Mouse (Mus musculus) T-cell, adult 66 days (primary cell): ENCODE measurements around the gene Msrb1. TPM values are rescaled to one million over a fixed set of nuclear protein-coding genes. Genes with fewer than 3 reads are reported as not detected.

Source experiments
- total RNA-seq, 2 experiments: library from RNA; stranded (reverse); gene quantifications; 3 replicates in 1 of 2; 4 replicates in 1 of 2; pipeline ENCODE4 v1.2.4; 2023

Gene Msrb1
- total RNA-seq = 10 to 100 TPM; 29.5 to 43.8 TPM

DNA sequence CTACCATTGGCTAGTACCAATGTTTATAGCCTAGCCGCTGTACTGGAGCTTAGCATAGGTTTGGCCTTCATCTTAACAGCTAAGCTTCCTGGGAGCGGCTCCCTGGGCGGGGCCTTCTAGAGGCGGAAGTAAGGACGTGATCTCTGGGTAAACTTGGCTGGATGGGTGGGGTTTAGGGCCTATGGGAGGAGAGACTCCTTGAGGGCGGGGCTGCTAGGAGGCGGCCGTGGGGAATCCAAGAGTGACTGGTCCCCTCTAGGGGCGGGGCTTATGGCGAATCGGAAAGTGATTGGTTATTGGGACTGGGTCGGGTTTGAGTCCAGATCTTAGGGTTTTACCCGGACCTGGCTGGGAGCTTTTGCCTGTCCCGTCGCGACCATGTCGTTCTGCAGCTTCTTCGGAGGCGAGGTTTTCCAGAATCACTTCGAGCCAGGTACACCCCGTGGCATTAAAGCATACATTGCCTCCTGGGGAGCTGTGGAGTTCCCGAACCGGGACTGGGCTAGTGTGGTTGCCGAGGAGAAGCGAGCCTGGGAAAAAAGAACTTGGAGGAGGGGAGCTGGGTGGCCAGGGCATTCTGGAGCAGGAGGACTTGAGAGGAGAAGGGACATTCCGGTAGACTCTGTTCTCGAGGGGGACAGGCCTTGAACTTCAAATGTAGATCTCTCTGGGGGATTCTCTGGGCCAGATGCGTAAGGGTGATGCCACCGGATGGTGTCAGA, at the start of gene Msrb1:
Msrb1 (plus strand) TSS at position 313 of the 722 bp plus-strand sequence.

DNA sequence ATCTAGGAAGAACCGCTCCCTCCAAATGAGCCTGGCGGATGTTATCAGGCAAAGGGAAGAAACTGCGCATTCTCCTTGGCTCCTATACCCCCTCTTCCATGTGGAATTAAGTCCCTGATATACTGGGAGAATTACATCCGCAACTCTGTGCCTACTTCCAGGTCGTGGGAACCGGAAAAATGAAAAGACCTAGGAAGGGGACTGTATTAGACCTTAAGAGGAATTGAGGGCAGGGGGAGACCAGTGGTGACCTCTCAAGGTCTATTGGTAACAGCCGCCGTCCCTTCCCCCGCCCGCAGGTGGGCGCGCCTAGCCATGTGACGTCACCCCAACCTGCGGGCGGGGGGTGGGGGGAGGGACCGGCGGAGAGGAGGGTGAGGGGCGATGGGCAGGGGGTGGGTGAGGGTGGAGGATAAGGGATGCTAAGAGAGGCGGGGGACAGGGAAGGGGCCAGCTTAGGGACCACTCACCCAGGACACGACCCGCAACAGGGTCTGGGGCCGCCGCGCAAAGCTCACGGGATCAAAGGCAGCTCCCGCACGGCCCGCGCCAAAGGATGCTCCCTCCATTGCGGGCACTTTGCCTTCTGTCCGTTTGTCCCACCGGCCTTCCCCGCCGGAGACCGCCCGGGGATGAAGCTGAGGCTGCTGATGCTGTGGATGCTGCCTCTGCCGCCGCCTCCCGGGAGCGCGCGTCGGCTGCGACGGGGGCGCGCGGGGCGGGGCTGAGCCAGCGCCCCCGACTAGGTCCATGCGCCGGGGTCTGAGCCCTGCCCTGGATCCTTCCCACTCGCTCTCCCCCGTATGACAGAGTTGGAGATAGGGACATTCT, 47.0 kb upstream of the Msrb1 start, which contains the start of gene Syngr3:
Syngr3 (minus strand) TSS at position 705 of the 831 bp plus-strand sequence.

DNA sequence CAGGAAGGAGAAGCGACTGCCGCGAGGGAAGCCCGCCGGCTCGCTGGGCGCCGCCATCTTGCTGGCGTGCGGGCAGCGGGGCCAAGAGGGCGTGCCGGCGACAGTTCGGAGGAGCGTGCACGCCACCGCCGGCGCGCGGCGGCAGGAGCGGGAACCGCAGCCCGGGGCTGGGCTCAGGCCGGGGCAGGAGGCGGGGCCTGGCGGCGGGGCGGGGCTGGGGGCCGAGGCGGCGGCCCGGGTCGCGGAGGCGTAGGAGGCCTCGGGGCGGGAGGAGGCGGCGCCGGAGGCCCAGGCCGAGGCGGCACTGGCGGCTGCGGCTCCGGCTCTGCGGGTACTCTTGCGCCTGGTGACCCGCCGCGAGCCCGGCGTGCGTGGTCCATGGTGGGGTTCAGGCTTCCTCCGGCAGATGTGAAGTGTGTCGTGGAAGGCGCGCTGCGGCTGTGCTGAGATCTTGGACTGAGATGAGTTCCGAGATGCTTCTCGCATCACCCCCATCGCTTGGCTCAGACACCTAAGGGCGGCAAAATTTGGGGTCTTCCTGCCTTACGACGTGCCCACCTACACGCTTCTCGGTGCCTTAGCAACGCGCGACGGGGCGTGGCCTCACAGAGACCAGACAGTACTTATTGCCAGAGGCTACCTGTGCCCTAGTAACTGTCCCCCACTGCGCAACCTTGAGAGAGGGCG, 40.3 kb upstream of the Msrb1 start, which contains the start of the genes Gfer and Noxo1:
Gfer (minus strand) TSS at position 146 of the 687 bp plus-strand sequence.
Noxo1 (plus strand) TSS at position 224 of the 687 bp plus-strand sequence.

GRCm38 (mm10) chr17:24706982-24707800, 29.3 kb upstream of the Msrb1 start, which contains the start of gene Tbl3:
Gene Tbl3 (minus strand): TSS chr17:24707660.

GRCm38 (mm10) chr17:24717943-24718342, 18.5 kb upstream of the Msrb1 start, which contains the start of the genes Rnf151 and Rps2:
Gene Rnf151 (minus strand): TSS chr17:24718063.
Gene Rps2 (plus strand): TSS chr17:24718116.

DNA sequence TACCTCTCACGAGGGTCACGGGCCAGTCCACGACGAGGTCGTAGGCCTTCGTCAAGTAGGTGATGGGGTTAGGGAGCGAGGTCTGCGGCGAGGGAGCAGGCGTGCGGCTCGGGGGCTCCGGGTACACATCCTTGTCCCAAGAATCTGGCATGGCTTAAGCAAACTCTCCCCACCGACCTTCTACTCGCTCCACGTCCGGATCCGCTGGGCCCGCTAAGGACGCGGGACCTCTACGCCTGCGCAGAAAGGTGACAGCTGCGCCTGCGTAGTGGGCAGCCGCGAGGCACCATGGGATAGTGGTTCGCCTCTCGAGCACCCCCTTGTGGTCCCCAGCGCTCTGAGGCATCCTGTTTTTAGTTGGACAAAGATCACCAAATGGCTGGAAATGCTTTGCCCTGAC, 12.3 kb upstream of the Msrb1 start, which contains the start of gene Ndufb10:
Ndufb10 (minus strand) TSS at position 295 of the 400 bp plus-strand sequence.

DNA sequence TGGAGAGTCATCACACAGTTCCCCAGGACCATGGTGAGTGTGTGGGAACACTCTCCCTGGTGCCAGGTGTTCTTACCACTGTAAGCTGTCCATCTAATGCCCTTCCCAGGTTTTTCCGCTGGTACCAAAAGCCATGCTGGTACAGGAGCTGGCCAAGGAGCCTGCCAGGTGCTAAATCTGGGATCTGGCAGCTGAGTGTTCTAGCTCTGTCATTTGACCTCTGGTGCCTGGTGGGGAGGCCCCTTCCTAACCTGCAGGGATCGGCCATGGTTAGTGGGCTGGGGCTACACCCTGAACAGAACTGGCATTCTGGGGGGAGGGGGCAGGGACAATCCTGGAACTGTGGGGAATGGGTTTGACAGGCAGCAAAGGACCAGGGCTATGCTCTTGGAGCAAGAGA, 8.8 kb upstream of the Msrb1 start, which contains the start of gene Rpl3l:
Rpl3l (plus strand) TSS at position 203 of the 400 bp plus-strand sequence.

DNA sequence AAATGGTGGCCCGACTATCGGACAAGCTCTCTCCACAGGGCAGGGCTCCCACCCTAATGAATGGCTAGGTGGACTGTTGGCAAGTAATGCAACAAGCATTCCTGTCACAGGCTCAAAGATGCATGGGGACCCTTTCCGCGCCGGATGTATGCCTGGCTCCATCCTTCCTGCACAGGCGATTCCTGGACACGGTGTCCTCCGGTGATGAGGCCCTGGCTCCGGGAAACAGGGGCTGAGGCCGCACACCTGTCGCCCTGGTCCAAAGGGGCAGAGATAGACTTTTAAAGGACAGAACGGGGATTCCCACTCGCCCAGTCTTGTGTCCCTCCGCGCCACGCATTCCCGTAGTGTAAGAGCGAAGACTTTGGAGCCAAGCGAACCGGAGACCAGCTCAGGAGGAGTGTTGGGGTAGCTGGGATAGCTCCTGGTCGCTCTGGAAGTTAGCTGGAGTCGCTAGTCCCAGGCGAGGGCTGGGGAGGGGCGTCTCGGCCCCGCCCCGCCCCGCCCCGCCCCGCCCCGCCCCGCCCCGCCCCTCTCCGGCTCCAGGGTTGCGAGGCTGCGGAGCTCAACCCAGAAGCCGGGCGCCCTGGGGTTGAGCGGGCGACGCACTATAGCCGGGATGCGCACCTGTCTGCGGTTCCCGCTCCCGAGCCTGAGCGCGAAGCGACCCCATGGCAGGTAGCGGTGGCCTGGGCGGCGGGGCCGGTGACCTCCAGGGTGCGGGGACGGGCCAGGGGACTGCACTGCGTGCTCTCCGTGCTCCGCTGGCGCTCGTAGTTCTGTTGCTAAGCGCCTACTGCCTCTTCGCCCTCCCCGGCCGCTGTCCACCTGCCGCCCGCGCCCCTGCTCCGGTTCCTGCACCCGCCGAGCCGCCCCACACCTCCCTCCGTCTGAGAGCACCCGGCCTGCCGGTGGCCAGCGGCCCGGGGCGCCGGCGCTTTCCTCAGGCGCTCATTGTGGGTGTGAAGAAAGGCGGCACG, 16.3 kb downstream of the Msrb1 start, which contains the start of gene Hs3st6:
Hs3st6 (plus strand) TSS at position 574 of the 980 bp plus-strand sequence.

Other genes with a start within 250 kb of the Msrb1 start
- not detected for gene Caskin1, start 248.0 kb upstream of the Msrb1 start, total RNA-seq
- 100 to 1,000 TPM; 162 to 172 TPM for gene Traf7, start 208.7 kb upstream of the Msrb1 start, total RNA-seq
- gene Rab26, start 202.4 kb upstream of the Msrb1 start, total RNA-seq = 1 to 10 TPM; 1.8 to 2.0 TPM
- gene Pkd1, start 186.8 kb upstream of the Msrb1 start, total RNA-seq = 100 to 1,000 TPM; 103 to 104 TPM
- gene Tsc2, start 104.0 kb upstream of the Msrb1 start, total RNA-seq = 10 to 100 TPM; 58.4 to 76.0 TPM
- 1 to 10 TPM; 4.3 to 5.2 TPM for gene Nthl1, start 104.0 kb upstream of the Msrb1 start, total RNA-seq
- not detected for gene Slc9a3r2, start 86.3 kb upstream of the Msrb1 start, total RNA-seq
- not detected for gene Npw, start 78.2 kb upstream of the Msrb1 start, total RNA-seq
- gene Zfp598, start 67.0 kb upstream of the Msrb1 start, total RNA-seq = 10 to 100 TPM; 63.7 to 67.1 TPM
- under 1 TPM in 1 of 2 experiments, not detected in 1; 0.47 TPM for gene Syngr3, start 46.7 kb upstream of the Msrb1 start, total RNA-seq
- gene Gfer, start 40.5 kb upstream of the Msrb1 start, total RNA-seq = 10 to 100 TPM; 20.5 to 22.8 TPM
- gene Noxo1, start 40.4 kb upstream of the Msrb1 start, total RNA-seq = 1 to 10 TPM; 2.4 to 5.0 TPM
- gene Tbl3, start 29.0 kb upstream of the Msrb1 start, total RNA-seq = 10 to 100 TPM; 27.4 to 33.3 TPM
- gene Rnf151, start 18.6 kb upstream of the Msrb1 start, total RNA-seq = not detected
- 1,000 to 10,000 TPM; 1,514 to 1,529 TPM for gene Rps2, start 18.5 kb upstream of the Msrb1 start, total RNA-seq
- 10 to 100 TPM; 64.9 to 73.3 TPM for gene Ndufb10, start 12.2 kb upstream of the Msrb1 start, total RNA-seq
- under 1 TPM in 1 of 2 experiments, not detected in 1; 0.56 TPM for gene Rpl3l, start 8.8 kb upstream of the Msrb1 start, total RNA-seq
- not detected for gene Hs3st6, start 16.3 kb downstream of the Msrb1 start, total RNA-seq
- not detected for gene Meiob, start 67.6 kb downstream of the Msrb1 start, total RNA-seq
- gene Hagh, start 103.5 kb downstream of the Msrb1 start, total RNA-seq = 10 to 100 TPM; 27.1 to 30.0 TPM
- gene Fahd1, start 113.7 kb downstream of the Msrb1 start, total RNA-seq = 1 to 10 TPM; 1.6 to 2.0 TPM
- 1 to 10 TPM; 1.0 to 1.2 TPM for gene Igfals, start 129.4 kb downstream of the Msrb1 start, total RNA-seq
- 10 to 100 TPM; 68.0 to 72.7 TPM for gene Nubp2, start 149.7 kb downstream of the Msrb1 start, total RNA-seq
- 10 to 100 TPM; 33.6 to 34.4 TPM for gene Spsb3, start 150.0 kb downstream of the Msrb1 start, total RNA-seq
- gene Eme2, start 158.4 kb downstream of the Msrb1 start, total RNA-seq = 10 to 100 TPM; 64.6 to 66.7 TPM
- gene Mrps34, start 158.5 kb downstream of the Msrb1 start, total RNA-seq = 10 to 100 TPM; 38.9 to 45.1 TPM
- gene Nme3, start 159.9 kb downstream of the Msrb1 start, total RNA-seq = 10 to 100 TPM; 18.5 to 30.4 TPM
- gene Mapk8ip3, start 200.3 kb downstream of the Msrb1 start, total RNA-seq = 100 to 1,000 TPM; 222 to 255 TPM
- gene Jpt2, start 224.0 kb downstream of the Msrb1 start, total RNA-seq = 10 to 100 TPM; 20.0 to 29.0 TPM